Mouse (Mus musculus): Measurements from ENCODE around the gene Flvcr1. TPM values are rescaled to one million over a fixed set of nuclear protein-coding genes. Genes with fewer than 3 reads are reported as not detected.

Gene Flvcr1
- polyA plus RNA-seq, 1 experiment from 2014 or later: 10.5 TPM

GRCm38 (mm10) chr1:190996346-190996877 is 29.5 kb downstream of the Flvcr1 start:
- Histone ChIP-seq H3K4me3 (ENCODE audit: low read depth, low read length) (no peak overlapping the region), H3K9ac (replicated peaks; ENCODE audit: low read length) (no peak overlapping the region), H3K36me3 (replicated peaks; ENCODE audit: control insufficient read depth, insufficient read depth, low read depth, low read length) (no peaks in the 10 kb centered on the region), H3K4me1 (ENCODE audit: control insufficient read depth, insufficient read depth, low read length) (no peaks in the 10 kb centered on the region), H3K27ac (replicated peaks; ENCODE audit: low read depth, low read length) (no peak overlapping the region), H3K27me3 (ENCODE audit: control insufficient read depth, insufficient read depth, low read length) (no peaks in the 10 kb centered on the region), H3K9me3 (replicated peaks; ENCODE audit: control insufficient read depth, low read length) (no peaks in the 10 kb centered on the region), H3K4me2 (ENCODE audit: low read depth, low read length) (no peak overlapping the region)
- ATAC-seq (replicated peaks; ENCODE audit: insufficient number of reproducible peaks, low FRiP score, low TSS enrichment, low read depth) (no peak), DNase-seq (ENCODE audit: low spot score) (no peak)
- WGBS: 72% methylated on average over 6 of the region's 6 CpGs

- Histone ChIP-seq H3K9me3 (replicated peaks; ENCODE audit: control insufficient read depth, low read length) (no peaks in the 10 kb centered on the region), H3K27ac (replicated peaks; ENCODE audit: low read depth, low read length) (no peak overlapping the region), H3K27me3 (ENCODE audit: control insufficient read depth, insufficient read depth, low read length) (no peaks in the 10 kb centered on the region), H3K4me2 (ENCODE audit: low read depth, low read length) (no peak overlapping the region), H3K4me1 (ENCODE audit: control insufficient read depth, insufficient read depth, low read length) (no peaks in the 10 kb centered on the region), H3K9ac (replicated peaks; ENCODE audit: low read length) (no peak overlapping the region), H3K4me3 (ENCODE audit: low read depth, low read length) (no peak overlapping the region), H3K36me3 (replicated peaks; ENCODE audit: control insufficient read depth, insufficient read depth, low read depth, low read length) (no peaks in the 10 kb centered on the region)
- ATAC-seq (replicated peaks; ENCODE audit: insufficient number of reproducible peaks, low FRiP score, low TSS enrichment, low read depth): no peak
- no peak for DNase-seq (ENCODE audit: low spot score)
- 64% methylated on average over 7 of the region's 7 CpGs for WGBS
Observed at GRCm38 (mm10) chr1:190995548-190995947, 30.4 kb downstream of the Flvcr1 start.

- Histone ChIP-seq H3K4me2 (ENCODE audit: low read depth, low read length) (no peak overlapping the region), H3K4me1 (ENCODE audit: control insufficient read depth, insufficient read depth, low read length) (no peaks in the 10 kb centered on the region), H3K27ac (replicated peaks; ENCODE audit: low read depth, low read length) (no peak overlapping the region), H3K27me3 (ENCODE audit: control insufficient read depth, insufficient read depth, low read length) (no peaks in the 10 kb centered on the region), H3K36me3 (replicated peaks; ENCODE audit: control insufficient read depth, insufficient read depth, low read depth, low read length) (no peaks in the 10 kb centered on the region), H3K9ac (replicated peaks; ENCODE audit: low read length) (no peak overlapping the region), H3K9me3 (replicated peaks; ENCODE audit: control insufficient read depth, low read length) (no peaks in the 10 kb centered on the region), H3K4me3 (ENCODE audit: low read depth, low read length) (no peak overlapping the region)
- 83% methylated on average over 9 of the region's 9 CpGs for WGBS
- DNase-seq (ENCODE audit: low spot score) (no peak), ATAC-seq (replicated peaks; ENCODE audit: insufficient number of reproducible peaks, low FRiP score, low TSS enrichment, low read depth) (no peak)
Observed at GRCm38 (mm10) chr1:190989437-190990082, 36.4 kb downstream of the Flvcr1 start.

- no peak overlapping the region for H3K9ac ChIP-seq (replicated peaks; ENCODE audit: low read length)
- ATAC-seq (replicated peaks; ENCODE audit: insufficient number of reproducible peaks, low FRiP score, low TSS enrichment, low read depth): no peak
- H3K27ac ChIP-seq (replicated peaks; ENCODE audit: low read depth, low read length): no peak overlapping the region
- H3K4me2 ChIP-seq (ENCODE audit: low read depth, low read length): no peak overlapping the region
- no peak for DNase-seq (ENCODE audit: low spot score)
- no peaks in the 10 kb centered on the region for H3K9me3 ChIP-seq (replicated peaks; ENCODE audit: control insufficient read depth, low read length)
- H3K4me1 ChIP-seq (ENCODE audit: control insufficient read depth, insufficient read depth, low read length): peaks cover 4% of the 10 kb centered on the region
- H3K4me3 ChIP-seq (ENCODE audit: low read depth, low read length): no peak overlapping the region
- no peaks in the 10 kb centered on the region for H3K27me3 ChIP-seq (ENCODE audit: control insufficient read depth, insufficient read depth, low read length)
- 81% methylated on average over 4 of the region's 4 CpGs for WGBS
- H3K36me3 ChIP-seq (replicated peaks; ENCODE audit: control insufficient read depth, insufficient read depth, low read depth, low read length): no peaks in the 10 kb centered on the region
Observed at GRCm38 (mm10) chr1:190981412-190981811, 44.5 kb downstream of the Flvcr1 start.

GRCm38 (mm10) chr1:190980470-190980869 is 45.5 kb downstream of the Flvcr1 start:
- Histone ChIP-seq H3K27ac (replicated peaks; ENCODE audit: low read depth, low read length) (no peak overlapping the region), H3K4me3 (ENCODE audit: low read depth, low read length) (no peak overlapping the region), H3K9me3 (replicated peaks; ENCODE audit: control insufficient read depth, low read length) (no peaks in the 10 kb centered on the region), H3K9ac (replicated peaks; ENCODE audit: low read length) (no peak overlapping the region), H3K27me3 (ENCODE audit: control insufficient read depth, insufficient read depth, low read length) (no peaks in the 10 kb centered on the region), H3K4me1 (ENCODE audit: control insufficient read depth, insufficient read depth, low read length) (peaks cover 4% of the 10 kb centered on the region), H3K4me2 (ENCODE audit: low read depth, low read length) (no peak overlapping the region), H3K36me3 (replicated peaks; ENCODE audit: control insufficient read depth, insufficient read depth, low read depth, low read length) (no peaks in the 10 kb centered on the region)
- ATAC-seq (replicated peaks; ENCODE audit: insufficient number of reproducible peaks, low FRiP score, low TSS enrichment, low read depth) (no peak), DNase-seq (ENCODE audit: low spot score) (no peak)
- 93% methylated on average over 1 of the region's 1 CpGs for WGBS

GRCm38 (mm10) chr1:190979100-190979563 is 46.8 kb downstream of the Flvcr1 start, which contains the start of gene Vash2:
TSS of gene Vash2 (minus strand) at chr1:190979296.
- Histone ChIP-seq H3K9me3 (replicated peaks; ENCODE audit: control insufficient read depth, low read length) (no peaks in the 10 kb centered on the region), H3K9ac (replicated peaks; ENCODE audit: low read length) (peak within 1 kb of the TSS; percentile 92), H3K27ac (replicated peaks; ENCODE audit: low read depth, low read length) (peak within 1 kb of the TSS; percentile 89), H3K36me3 (replicated peaks; ENCODE audit: control insufficient read depth, insufficient read depth, low read depth, low read length) (no peaks in the 10 kb centered on the region), H3K4me1 (ENCODE audit: control insufficient read depth, insufficient read depth, low read length) (peaks cover 4% of the 10 kb centered on the region), H3K4me2 (ENCODE audit: low read depth, low read length) (peak within 1 kb of the TSS; percentile 75), H3K27me3 (ENCODE audit: control insufficient read depth, insufficient read depth, low read length) (no peaks in the 10 kb centered on the region), H3K4me3 (ENCODE audit: low read depth, low read length) (peak within 1 kb of the TSS; percentile 73)
- WGBS: under 1% methylated on average over 38 of the region's 38 CpGs
- DNase-seq (ENCODE audit: low spot score): peak; percentile 97
- ATAC-seq (replicated peaks; ENCODE audit: insufficient number of reproducible peaks, low FRiP score, low TSS enrichment, low read depth): peak; percentile 97

- DNase-seq (ENCODE audit: low spot score): peak; percentile 72
- Histone ChIP-seq H3K9me3 (replicated peaks; ENCODE audit: control insufficient read depth, low read length) (no peaks in the 10 kb centered on the region), H3K27me3 (ENCODE audit: control insufficient read depth, insufficient read depth, low read length) (no peaks in the 10 kb centered on the region), H3K27ac (replicated peaks; ENCODE audit: low read depth, low read length) (peak overlapping the region; percentile 89), H3K4me1 (ENCODE audit: control insufficient read depth, insufficient read depth, low read length) (peaks cover 4% of the 10 kb centered on the region), H3K9ac (replicated peaks; ENCODE audit: low read length) (peak overlapping the region; percentile 92), H3K4me3 (ENCODE audit: low read depth, low read length) (peak overlapping the region; percentile 73), H3K36me3 (replicated peaks; ENCODE audit: control insufficient read depth, insufficient read depth, low read depth, low read length) (no peaks in the 10 kb centered on the region), H3K4me2 (ENCODE audit: low read depth, low read length) (peak overlapping the region; percentile 75)
- ATAC-seq (replicated peaks; ENCODE audit: insufficient number of reproducible peaks, low FRiP score, low TSS enrichment, low read depth): peak; percentile 64
- WGBS: under 1% methylated on average over 46 of the region's 46 CpGs
Observed at GRCm38 (mm10) chr1:190978511-190979073, 47.4 kb downstream of the Flvcr1 start.

- H3K4me1 ChIP-seq (ENCODE audit: control insufficient read depth, insufficient read depth, low read length): peaks cover 4% of the 10 kb centered on the region
- no peaks in the 10 kb centered on the region for H3K36me3 ChIP-seq (replicated peaks; ENCODE audit: control insufficient read depth, insufficient read depth, low read depth, low read length)
- H3K27ac ChIP-seq (replicated peaks; ENCODE audit: low read depth, low read length): no peak overlapping the region
- H3K9me3 ChIP-seq (replicated peaks; ENCODE audit: control insufficient read depth, low read length): no peaks in the 10 kb centered on the region
- H3K4me2 ChIP-seq (ENCODE audit: low read depth, low read length): peak overlapping the region; percentile 75
- H3K27me3 ChIP-seq (ENCODE audit: control insufficient read depth, insufficient read depth, low read length): no peaks in the 10 kb centered on the region
- peak overlapping the region; percentile 92 for H3K9ac ChIP-seq (replicated peaks; ENCODE audit: low read length)
- peak overlapping the region; percentile 73 for H3K4me3 ChIP-seq (ENCODE audit: low read depth, low read length)
- WGBS: under 1% methylated on average over 22 of the region's 22 CpGs
- DNase-seq (ENCODE audit: low spot score) (peak; percentile 26), ATAC-seq (replicated peaks; ENCODE audit: insufficient number of reproducible peaks, low FRiP score, low TSS enrichment, low read depth) (no peak)
Observed at GRCm38 (mm10) chr1:190978001-190978400, 48.0 kb downstream of the Flvcr1 start.
